21 mouse cellular contexts compared by ENCODE assay signal in genomic region chr4:134439119-134439518, GRCm38 (mm10). TPM values are rescaled to one million over a fixed set of nuclear protein-coding genes. Genes with fewer than 3 reads are reported as not detected.
DNase-seq lines count a peak whose midpoint lies in the region; ATAC-seq lines count a peak whose summit lies in the region.
"Had no signal": no experiment of that assay in that cellular context is flagged by ENCODE, and none has a peak within 500 bp of the region (broad histone marks: within the 10 kb centered on the region; RNA-seq: fewer than 3 reads in every experiment).

No protein-coding gene starts in this region.

- WGBS in liver, embryonic 13.5 days (ENCODE audit: insufficient replicate concordance): 17% methylated on average over 3 of the region's 3 CpGs

- peaks cover 21% of the 10 kb centered on the region for H3K4me1 ChIP-seq in liver, embryonic 13.5 days (replicated peaks)
- H3K4me1 ChIP-seq: embryonic facial prominence, embryonic 13.5 days had no signal

- H3K36me3 ChIP-seq in liver, embryonic 13.5 days: no peaks in the 10 kb centered on the region
- H3K36me3 ChIP-seq: embryonic facial prominence, embryonic 13.5 days had no signal

- peak; percentile 60 for DNase-seq in testis, postnatal 14 days (ENCODE audit: low spot score)
- no peak for DNase-seq in testis, postnatal 10 days (ENCODE audit: low spot score)
- peak; percentile 73 for DNase-seq in liver, embryonic 13.5 days
- no peak for DNase-seq in gastrocnemius, postnatal 4 days (ENCODE audit: low spot score in 2 of 2)
- DNase-seq in lung, postnatal 10 days: no peak
- DNase-seq in thymus, postnatal 10 days (ENCODE audit: low spot score in 2 of 2): no peak
- DNase-seq: adrenal gland, postnatal 25 days; cerebellum, adult 9-10 months; heart, adult 11 months; kidney, adult 11 months; kidney, postnatal 14 days; lung, adult 2 months; lung, postnatal 4 days; retina, postnatal 1 day; right cerebral cortex, postnatal 4 days; thymus, postnatal 4 days had no signal

- H3K9me3 ChIP-seq in liver, embryonic 13.5 days (replicated peaks): no peaks in the 10 kb centered on the region
- H3K9me3 ChIP-seq: embryonic facial prominence, embryonic 13.5 days had no signal

- H3K9ac ChIP-seq in liver, embryonic 13.5 days: no peak overlapping the region
- H3K9ac ChIP-seq: embryonic facial prominence, embryonic 13.5 days had no signal

- H3K4me3 ChIP-seq in liver, embryonic 13.5 days (replicated peaks): no peak overlapping the region
- H3K4me3 ChIP-seq: embryonic facial prominence, embryonic 13.5 days had no signal

- H3K27ac ChIP-seq in liver, embryonic 13.5 days: peak overlapping the region; percentile 44
- H3K27ac ChIP-seq: embryonic facial prominence, embryonic 13.5 days had no signal

- peak; percentile 36; the same call in 1 of the 2 replicates for ATAC-seq in common myeloid progenitor, adult 5-6 weeks (replicated peaks; ENCODE audit: low read depth, poor library complexity, severe bottlenecking)
- ATAC-seq in liver, embryonic 13.5 days (ENCODE audit: low read depth): peak; percentile 98
- ATAC-seq: hindbrain, embryonic 16.5 days had no signal

- peaks cover 18% of the 10 kb centered on the region for H3K27me3 ChIP-seq in liver, embryonic 13.5 days
- H3K27me3 ChIP-seq: embryonic facial prominence, embryonic 13.5 days had no signal

- peak overlapping the region; percentile 33 for H3K4me2 ChIP-seq in liver, embryonic 13.5 days
- H3K4me2 ChIP-seq: embryonic facial prominence, embryonic 13.5 days; midbrain, embryonic 11.5 days had no signal

RNA-seq across cellular contexts. Expression of gene Stmn1, which starts 29.0 kb away (rescaled TPM):
- 1,614 and 1,654 TPM in 2 replicates for total RNA-seq in common myeloid progenitor, adult 5-6 weeks (2017)
- 514 and 581 TPM in 2 replicates for polyA plus RNA-seq in liver, embryonic 13.5 days (2015; fragmentation: Nextera tagmentation; extraction: Ambion mirVana)
- total RNA-seq in gastrocnemius, postnatal 4 days (2021): 100 to 1,000 TPM; 152 to 171 TPM

RNA-seq across cellular contexts. Expression of gene Pafah2, which starts 43.0 kb away (rescaled TPM):
- 16.4 and 18.4 TPM in 2 replicates for total RNA-seq in common myeloid progenitor, adult 5-6 weeks (2017)
- polyA plus RNA-seq in liver, embryonic 13.5 days (2015; fragmentation: Nextera tagmentation; extraction: Ambion mirVana): 3.7 and 5.1 TPM in 2 replicates
- total RNA-seq in gastrocnemius, postnatal 4 days (2021): 1 to 10 TPM; 4.4 to 4.9 TPM

RNA-seq across cellular contexts. Expression of gene Extl1, which starts 55.5 kb away (rescaled TPM):
- total RNA-seq in common myeloid progenitor, adult 5-6 weeks (2017): not detected in 2 replicates
- 0.15 and 0.18 TPM in 2 replicates for polyA plus RNA-seq in liver, embryonic 13.5 days (2015; fragmentation: Nextera tagmentation; extraction: Ambion mirVana)
- 10 to 100 TPM in 1 of 2 experiments, 1 to 10 TPM in 1; 7.5 to 10.2 TPM for total RNA-seq in gastrocnemius, postnatal 4 days (2021)
- total RNA-seq: monocyte, adult 5-6 weeks had no signal

RNA-seq across cellular contexts. Expression of gene Paqr7, which starts 57.4 kb away (rescaled TPM):
- total RNA-seq in common myeloid progenitor, adult 5-6 weeks (2017): 10.6 and 12.6 TPM in 2 replicates
- polyA plus RNA-seq in liver, embryonic 13.5 days (2015; fragmentation: Nextera tagmentation; extraction: Ambion mirVana): 6.5 and 7.4 TPM in 2 replicates
- 1 to 10 TPM; 4.8 to 6.3 TPM for total RNA-seq in gastrocnemius, postnatal 4 days (2021)

Comparison
In these comparisons a context has a peak if more than half of its experiments do, and no peak if none do; other contexts are left out.
1. DNase-seq: peak in testis, postnatal 14 days (single experiment) and liver, embryonic 13.5 days (single experiment); none in testis, postnatal 10 days (single experiment), gastrocnemius, postnatal 4 days (0 of 2), lung, postnatal 10 days (single experiment) and thymus, postnatal 10 days (0 of 2).